Mouse (Mus musculus) MEL-GATA-1-ER (cell line): ENCODE results near the gene C1ql2.

Experiments used
- DNase-seq: peaks from one replicate; pipeline ENCODE4 v3.0.0-alpha.2; 2012; ENCODE audit warnings: low read depth; ENCODE audit errors: extremely low read depth

The C1ql2 gene

DNA sequence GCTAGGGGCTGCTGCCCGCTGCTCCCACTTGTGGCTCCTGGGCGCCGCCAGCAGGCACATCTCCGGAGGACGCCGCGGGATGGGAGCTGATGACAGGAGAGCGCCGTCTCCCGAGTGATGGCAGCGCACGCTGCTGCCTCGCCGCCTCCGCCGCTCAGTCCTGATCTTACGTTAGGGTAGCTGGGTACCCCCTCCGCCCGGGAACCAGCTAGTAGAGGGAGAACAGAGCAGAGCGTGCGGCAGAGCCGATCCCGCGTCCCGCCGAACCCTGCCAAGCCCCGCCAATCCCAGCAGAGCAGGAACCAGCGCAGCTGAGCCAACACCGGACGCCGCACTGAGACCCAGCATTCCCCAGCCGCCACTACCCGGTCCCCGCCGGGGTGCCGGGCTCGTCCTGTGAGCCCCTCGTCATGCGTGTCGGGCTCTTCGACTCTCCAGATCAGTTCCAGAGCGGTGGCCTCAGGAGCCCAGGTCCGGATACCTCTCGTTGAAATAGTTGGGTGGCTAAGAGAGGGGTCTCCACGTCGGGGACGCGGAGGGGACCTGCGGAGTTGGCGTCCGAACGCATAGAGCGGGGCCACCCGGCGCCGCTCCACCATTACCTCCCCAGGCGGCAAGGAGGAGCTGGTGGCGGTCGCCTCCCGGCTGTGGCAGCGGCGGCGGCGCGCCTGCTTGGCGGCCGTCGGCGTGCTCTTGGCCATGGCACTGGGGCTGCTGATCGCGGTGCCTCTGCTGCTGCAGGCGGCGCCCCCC, at the start of gene C1ql2:
Gene C1ql2, plus strand, starts transcription at position 164 of the 753 bp plus-strand sequence.
- DNase-seq: no peak

DNA sequence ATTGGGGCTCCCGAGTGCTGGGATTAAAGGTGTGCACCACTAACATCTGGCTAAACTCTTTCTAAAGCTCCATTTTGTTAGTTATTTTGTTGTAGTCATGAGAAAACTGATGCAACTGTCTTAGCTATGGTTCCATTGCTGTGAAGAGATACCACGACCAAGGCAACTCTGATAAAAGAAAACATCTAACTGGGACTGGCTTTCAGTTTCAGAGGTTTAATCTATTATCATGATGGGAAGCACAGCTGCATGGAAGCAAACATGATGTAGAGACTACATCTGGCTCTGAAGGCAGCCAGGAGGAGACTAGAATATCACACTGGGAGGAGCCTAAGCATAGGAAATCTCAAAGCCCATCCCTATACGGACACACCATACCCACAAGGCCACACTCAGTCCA, 48.7 kb upstream of the C1ql2 start:
- DNase-seq: no peak

DNA sequence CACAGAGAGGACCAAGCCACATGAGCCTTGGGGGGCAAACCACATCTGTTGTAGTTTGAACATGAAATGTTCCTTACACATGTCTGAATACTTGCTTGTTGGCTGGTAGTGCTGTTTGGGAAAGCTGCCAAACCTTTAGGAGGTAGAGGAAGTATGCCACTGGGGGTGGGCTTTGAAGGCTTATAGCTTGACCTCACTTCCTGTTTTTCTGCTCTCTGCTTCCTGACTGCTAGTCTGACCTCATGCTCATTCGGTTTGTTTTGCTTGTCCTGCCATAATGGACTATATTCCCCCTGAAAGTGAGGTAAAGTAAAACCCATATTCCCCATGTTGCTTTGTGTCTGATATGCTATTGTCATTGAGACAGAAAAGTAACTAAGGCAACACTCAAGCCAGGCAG, 46.6 kb upstream of the C1ql2 start:
- peak; percentile 63 for DNase-seq

DNA sequence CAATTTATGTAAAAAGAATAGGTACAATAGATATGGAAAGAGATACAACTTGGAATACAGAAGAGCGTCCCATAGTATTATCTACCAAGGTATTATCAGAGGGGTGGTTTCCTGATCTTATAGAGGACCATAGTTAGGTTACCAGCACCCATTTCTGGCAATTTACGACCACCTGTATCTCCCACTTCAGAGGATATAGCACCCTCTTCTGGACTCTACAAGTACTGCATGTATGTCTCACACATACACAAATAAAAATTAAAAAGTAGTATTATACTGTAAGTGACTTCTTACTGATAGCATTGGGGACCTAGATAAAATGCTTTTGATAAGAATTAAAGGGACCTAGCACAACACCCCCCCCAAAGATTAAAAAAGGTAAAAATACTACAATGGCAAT, 43.4 kb upstream of the C1ql2 start:
- DNase-seq: no peak

DNA sequence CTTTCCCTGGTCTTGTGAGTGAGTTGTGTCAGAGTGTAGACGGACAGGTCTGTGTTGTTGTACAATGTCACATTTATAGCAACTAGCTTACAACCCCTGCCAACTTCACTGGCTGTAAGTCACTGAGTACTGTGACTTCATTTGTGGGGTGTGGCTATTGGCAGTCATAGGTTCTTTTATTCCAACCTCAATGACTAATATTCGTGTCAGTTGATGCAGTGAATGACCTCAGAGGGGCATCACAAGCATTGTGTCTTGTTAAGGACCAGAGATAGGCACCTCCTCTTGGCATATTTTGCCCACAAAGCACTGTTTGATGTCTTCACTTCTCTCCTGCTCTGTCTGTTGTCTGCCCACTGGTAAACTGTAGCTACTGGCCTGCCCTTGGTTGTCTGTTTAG, 34.6 kb upstream of the C1ql2 start:
- no peak for DNase-seq

DNA sequence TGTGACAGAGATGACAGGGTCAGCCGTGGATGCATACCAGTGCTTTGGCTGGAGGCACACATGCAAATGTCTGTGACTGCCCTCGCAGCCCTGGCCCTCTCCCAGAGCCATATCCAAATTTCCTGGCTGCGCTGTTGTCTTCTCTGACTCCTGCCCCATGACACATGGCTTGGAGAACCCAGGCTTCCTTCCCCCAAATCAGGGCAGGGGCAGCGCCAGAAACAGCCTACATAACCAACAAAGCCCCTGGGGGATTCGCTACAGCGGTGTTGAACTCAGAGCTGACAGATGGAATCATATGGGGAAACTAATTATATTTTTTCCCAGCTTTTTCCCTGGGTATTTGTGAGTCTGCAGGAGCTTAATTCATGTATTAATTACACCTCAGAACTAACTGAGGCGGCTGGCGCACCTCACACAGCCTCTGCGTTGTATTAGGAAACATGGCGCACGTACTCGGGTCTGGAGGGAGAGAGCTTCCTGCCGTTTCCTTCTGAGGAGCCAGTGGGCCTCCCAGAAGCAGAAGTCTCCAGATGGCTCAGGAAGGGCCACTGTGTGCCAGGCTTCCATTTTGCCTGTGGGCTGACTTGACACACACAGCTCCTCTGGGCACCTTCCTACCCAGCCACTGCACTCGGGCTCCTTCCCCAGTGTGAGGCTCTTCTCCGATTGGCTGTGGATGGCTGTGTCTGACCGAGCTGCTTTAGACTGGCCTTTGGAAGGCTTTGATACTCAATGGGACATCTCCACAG, 18.9 kb upstream of the C1ql2 start:
- no peak for DNase-seq

DNA sequence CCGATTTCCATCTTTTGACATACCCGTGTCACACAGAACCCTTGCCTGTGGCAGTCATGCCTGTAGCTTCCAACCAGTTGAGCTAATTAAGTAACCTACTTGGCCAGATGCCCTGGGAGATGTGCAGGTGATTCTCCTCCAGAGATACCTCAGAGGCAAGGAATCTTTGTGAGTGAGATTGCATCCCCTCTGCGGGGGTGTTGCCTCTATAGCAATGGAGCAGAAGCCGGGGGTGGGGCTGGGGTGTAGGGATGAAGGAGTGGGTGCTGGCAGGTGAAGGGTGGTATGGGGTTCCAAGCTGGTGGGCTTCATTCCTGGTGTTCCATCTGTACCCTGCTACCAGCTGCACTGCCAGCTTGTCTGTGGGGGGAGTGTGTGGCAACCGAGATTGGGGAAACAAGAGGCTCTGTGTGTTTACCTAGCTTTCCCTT, 17.2 kb upstream of the C1ql2 start:
- DNase-seq: no peak

DNA sequence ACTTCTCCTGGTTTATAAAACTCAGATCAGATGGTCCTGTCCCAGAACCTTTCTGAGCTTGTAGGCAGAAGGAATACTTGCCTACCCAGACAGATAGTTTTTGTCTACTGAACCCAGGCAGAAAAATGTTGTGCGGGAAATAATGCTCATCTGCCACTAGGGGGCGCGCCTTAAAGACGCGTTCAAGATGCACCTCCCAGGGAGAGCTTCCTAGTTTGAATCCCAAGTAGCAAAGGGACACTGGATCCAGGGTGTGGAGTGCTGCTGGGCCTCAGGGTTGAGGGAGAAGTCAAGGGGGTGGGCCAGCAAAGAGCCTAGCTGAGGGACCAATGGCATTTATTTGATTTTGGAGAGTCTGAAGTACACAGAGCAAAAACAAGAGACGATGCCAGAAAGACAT, 12.7 kb upstream of the C1ql2 start:
- no peak for DNase-seq

DNA sequence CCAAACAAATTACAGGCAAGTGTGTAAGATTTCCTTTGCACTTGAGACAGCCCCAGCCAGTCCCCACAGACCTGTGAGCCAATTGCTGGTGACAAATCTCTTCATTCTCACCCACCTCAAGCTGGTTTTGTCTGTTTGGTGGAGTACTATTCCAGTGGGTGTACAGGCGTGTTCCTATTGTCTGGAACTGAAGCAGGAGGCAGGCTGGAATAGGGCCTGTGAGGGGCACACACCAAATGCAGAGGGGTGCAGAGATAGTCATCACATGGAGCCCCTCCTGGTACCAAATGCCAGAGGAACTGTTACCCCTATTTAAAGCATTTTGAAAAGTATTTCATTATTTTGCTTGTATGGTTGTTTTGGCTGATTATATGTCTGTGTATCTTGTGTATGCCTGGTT, 12.2 kb upstream of the C1ql2 start:
- DNase-seq: no peak

DNA sequence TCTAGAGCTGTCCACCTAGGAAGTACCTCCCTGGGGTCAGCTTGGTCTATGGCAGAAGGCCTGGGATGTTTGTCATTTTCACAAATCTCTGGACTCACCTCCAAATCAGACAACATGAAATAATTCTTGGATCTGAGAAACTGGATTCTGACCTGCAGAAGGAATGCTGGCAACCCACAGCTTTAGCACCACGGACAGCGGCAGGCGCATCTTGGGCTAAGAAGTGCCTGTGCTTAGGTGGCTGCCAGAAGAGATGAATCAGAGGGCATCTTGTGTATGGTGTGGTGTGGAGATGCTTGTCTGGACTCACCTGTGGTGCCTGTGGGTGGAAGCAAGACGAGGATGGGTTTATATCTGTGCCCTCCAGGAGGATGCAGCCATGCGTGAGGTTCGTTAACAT, 8.5 kb upstream of the C1ql2 start:
- no peak for DNase-seq

DNA sequence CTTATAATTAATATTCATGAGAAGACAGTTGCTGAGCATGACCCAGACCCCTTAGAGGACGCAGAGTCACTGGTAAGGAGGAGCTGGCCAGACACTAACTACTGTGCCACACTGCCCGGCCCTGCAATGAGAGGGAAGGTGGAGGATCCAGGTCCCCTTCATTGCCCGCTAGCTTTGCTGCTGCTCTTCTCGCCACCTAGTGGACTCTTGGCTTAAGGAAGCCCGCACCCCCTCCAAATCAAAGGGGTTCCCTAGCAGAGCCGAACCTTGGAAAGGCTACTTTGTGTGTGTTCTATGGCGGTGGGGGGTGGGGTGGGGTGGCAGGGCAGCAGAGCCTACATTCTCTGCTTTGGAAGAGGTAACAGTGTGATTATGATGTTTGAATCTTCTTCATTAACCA, 2.4 kb upstream of the C1ql2 start:
- no peak for DNase-seq

DNA sequence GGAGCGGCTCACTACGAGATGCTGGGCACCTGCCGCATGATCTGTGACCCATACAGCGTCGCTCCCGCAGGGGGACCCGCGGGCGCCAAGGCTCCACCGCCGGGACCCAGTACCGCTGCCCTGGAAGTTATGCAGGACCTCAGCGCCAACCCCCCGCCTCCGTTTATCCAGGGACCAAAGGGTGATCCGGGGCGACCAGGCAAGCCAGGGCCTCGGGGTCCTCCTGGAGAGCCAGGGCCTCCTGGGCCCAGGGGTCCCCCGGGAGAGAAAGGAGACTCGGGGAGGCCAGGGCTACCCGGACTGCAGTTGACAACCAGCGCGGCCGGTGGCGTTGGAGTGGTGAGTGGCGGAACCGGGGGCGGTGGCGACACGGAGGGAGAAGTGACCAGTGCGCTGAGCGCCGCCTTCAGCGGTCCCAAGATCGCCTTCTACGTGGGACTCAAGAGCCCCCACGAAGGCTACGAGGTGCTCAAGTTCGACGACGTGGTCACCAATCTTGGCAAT, 842 bp downstream of the C1ql2 start:
- no peak for DNase-seq

DNA sequence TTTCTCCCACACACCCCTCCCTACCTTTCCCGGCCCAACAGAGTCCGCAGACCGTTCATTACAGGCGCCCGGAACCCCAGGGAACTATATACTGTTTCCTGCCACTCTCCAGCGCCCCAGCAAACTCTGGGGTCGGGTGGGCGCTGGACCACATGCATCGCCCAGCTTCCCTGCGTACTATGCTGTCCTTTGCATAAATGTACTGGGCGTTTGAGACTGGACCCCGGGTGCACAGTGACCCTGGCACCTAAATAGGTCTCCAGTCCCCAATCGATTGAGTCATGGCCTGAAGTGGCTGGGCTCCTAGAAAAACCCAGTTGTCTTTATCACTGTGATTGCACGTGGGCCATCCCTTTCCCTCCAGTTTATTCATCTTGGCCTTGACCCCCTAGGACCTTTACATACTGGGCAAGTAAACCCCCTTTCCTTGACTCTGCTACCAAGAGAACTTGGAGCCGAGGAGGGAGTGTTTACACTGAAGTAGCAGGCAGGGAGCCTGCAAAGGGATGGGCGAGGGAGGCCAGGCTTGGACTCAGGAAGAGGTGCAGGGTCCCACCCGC, 1.5 kb downstream of the C1ql2 start:
- DNase-seq: no peak

DNA sequence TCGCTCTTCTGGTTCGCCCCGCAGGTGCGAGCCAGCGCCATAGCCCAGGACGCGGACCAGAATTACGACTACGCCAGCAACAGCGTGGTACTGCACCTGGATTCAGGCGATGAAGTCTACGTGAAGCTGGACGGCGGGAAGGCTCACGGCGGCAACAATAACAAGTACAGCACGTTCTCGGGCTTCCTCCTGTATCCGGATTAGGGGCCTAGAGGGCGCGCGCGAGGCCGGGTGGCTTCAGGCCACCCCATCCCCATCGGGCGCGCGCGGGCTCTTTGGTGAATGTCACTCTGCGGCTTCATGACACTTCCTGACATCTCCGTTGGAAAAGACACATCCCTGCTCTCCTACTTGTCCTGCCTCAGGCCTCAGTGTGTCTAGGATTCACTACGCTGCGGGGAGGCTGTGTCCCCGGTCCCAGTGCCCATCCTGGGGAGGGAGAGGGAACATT, 2.0 kb downstream of the C1ql2 start:
- no peak for DNase-seq

DNA sequence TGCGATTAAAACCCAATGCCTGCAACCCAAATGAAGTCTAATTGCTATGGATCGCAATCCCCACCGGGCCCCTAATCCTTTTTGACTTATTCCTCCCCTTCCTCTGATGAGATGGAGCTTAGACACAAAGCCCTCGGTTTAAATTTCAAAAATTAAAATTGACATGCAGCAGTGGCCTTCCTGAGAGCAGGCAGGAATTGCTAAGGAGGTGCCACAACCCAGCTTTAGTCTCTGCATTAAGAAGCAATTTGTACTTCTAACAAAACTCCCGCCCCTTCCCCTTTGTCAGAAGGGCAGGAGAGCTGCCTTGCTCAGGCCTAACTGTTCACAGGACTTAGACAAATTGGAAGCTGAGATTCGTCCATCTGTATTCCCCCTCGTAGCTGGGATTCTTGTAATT, 4.6 kb downstream of the C1ql2 start:
- no peak for DNase-seq

DNA sequence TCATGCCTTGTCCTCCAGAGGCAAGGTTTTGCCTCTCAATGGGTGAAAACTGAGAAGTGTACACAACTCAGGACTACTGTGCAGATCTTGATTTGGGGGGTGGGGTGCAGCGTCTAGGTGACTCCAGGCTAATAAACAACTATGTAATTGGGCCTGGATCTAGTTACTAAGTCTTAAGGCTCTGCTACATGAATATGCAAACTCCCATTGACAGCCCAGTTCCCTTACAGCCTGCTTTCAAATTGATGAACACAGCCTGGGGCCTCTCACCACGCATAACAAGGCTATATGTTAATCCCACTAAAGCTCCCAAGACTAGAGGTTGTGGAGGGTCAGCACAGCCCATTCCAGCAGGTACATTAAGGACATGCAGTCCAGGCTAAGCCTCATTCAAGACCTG, 14.0 kb downstream of the C1ql2 start:
- DNase-seq: no peak

DNA sequence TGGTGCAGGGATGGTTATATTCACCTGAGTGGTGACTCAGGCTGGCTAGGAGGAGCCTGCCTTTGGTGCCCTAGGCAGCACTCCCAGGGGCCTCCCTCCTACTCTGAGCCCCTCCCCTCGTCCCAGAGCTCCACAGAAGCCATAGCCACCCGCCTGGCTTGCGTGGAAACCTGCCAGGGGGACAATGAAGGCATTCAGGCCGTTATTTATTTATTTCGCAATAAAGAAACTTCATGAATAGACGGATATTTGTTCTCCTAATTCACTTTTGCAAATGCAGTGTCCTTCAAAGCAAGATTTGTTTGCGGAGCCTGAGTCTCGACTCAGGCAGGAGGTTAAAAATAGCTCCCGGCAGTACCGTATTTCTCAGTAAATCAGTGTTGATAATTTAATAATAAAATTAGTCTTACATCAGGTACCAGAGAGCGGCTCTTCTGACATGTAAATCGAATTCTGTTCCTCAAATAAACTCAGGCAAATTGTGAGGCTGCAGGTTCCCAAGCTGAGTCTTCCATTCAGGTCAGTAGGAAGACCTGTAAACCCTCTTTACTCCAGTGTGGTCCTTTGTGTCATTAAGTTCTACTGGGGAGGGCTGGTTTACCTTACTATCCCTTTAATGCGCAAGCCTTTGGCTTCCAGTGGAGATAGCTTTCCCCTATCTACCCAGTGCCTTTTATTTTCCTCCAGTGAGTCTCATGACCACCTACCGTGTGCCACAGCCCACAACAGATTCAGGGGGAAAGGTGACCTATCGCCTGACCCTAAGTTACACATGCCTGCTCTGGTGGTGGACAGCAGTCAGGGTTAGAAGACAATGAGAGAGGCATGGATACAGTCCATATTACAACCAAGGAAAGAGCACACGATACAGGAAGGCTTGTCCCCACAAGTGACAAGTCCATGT, 17.2 kb downstream of the C1ql2 start:
- no peak for DNase-seq

DNA sequence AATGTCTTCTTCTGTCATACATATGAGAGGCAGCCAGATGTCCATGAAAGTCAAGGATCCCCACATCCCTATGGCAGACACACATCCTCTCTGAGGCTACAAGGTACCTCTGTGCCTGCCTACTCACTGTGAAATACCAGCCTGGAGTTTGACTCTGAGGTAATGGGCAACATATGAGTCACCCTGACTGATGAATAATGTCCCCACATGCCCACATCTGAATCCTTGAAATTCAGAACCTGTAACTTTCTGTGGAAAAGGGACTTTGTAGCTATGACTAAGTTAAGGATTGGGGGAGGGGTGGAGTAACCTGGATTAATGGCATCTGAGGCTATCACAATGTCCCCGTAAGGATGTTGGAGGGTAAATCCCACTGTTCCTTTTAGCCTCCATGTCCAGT, 23.3 kb downstream of the C1ql2 start:
- no peak for DNase-seq

DNA sequence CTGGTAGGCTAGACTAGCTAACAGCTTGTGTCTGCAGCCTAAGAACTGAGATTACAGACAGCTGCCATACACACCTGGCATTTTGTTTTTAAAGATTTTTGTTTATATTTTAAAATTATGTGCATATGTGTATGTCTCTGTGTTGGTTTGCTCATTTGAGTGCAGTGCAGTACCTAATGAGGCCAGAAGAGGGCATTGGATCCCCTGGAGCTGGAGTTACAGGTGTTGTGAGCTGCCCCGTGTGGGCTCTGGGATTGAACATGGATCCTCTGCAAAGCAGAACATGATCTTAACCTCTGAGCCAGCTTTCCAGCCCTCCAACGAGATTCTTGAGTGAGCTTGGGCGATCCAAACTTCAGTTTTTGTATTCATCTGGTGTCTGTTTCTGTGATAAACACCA, 27.8 kb downstream of the C1ql2 start:
- no peak for DNase-seq

DNA sequence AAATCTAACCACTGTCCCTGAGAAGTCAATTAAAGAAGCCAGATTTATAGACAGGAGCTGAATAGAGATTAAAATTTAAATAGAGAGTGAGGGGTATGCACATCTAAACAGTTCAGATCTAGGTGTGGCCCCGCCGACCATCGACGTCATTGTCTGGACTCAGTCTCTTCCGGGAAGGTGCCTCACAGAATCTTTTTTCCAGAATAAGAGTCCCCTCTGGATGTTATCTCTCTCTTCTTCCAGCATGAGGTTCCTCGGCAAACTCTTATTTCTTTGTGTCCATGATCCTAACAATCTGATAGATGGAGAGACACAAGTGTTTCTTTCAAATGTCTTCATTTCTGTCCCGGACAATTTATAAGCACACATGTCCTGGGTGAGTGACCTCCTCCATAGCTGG, 33.7 kb downstream of the C1ql2 start:
- no peak for DNase-seq

DNA sequence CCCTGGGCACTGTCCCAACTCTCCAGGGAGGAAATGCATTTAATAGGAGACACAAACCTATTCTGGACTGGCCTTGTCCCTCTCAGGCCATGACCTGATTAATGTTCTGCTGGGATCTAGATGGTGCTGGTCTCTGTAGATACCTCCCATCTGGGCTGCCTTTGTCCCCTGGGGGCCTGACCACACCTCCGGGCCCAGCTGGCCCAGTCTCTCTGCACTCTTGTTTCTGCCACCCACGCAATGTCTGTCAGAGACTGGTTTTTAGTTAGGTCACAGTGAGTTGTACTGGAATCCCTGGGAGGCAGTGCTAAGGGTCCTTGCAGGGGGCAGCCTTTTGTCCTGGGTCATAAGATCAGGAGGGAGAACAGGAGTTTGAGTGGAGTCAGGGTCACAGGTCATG, 34.5 kb downstream of the C1ql2 start:
- no peak for DNase-seq
